Mouse (Mus musculus) cortical plate, adult 2 months (tissue): ENCODE data around the gene Mettl7a3. TPM values are rescaled to one million over a fixed set of nuclear protein-coding genes. Genes with fewer than 3 reads are reported as not detected.

ENCODE experiments used
- H3K27ac ChIP-seq: fragments of 200-500 bp; 2 replicates; pipeline ENCODE4 v1.5.1; 2012; ENCODE audit warnings: low read length, control low read depth, inconsistent platforms; ENCODE audit not compliant: insufficient read depth
- H3K4me1 ChIP-seq: fragments of 200-500 bp; 2 replicates; pipeline ENCODE4 v1.6.1; 2011; ENCODE audit warnings: low read length; ENCODE audit not compliant: control insufficient read depth, insufficient read depth
- H3K4me3 ChIP-seq: fragments of 200-500 bp; 2 replicates; pipeline ENCODE4 v1.5.1; 2011; ENCODE audit warnings: mild to moderate bottlenecking, low read length, control low read depth; ENCODE audit not compliant: insufficient read depth
- CTCF ChIP-seq: fragments of 200-500 bp; IDR thresholded peaks from 2 replicates; pipeline ENCODE4 v1.5.1; 2011; ENCODE audit warnings: mild to moderate bottlenecking, control low read depth, low read length; ENCODE audit not compliant: insufficient read depth; ENCODE audit errors: extremely low read depth
- POLR2A ChIP-seq: fragments of 200-500 bp; IDR thresholded peaks from 2 replicates; pipeline ENCODE4 v1.6.1; 2011; ENCODE audit warnings: mild to moderate bottlenecking, low read length, control low read depth; ENCODE audit not compliant: insufficient read depth; ENCODE audit errors: extremely low read depth
- polyA plus RNA-seq: library from polyadenylated mRNA; depleted of rRNA; stranded (reverse); fragments of >200 nt; gene quantifications from 2 replicates; pipeline ENCODE4 v1.2.3, GENCODE M21; 2012; rRNA removed

Gene Mettl7a3
- polyA plus RNA-seq, 1 experiment, result 0.75 TPM

- Histone ChIP-seq H3K27ac (no peak overlapping the region), H3K4me1 (no peaks in the 10 kb centered on the region), H3K4me3 (no peak overlapping the region)
- no peak for TF ChIP-seq POLR2A
- TF ChIP-seq CTCF, result no peak
Observed at GRCm38 (mm10) chr15:100388224-100388835, 53.6 kb downstream of the Mettl7a3 start.

GRCm38 (mm10) chr15:100388886-100389285 lies 54.2 kb downstream of the Mettl7a3 start:
- no peaks in the 10 kb centered on the region for H3K4me1 ChIP-seq
- TF ChIP-seq POLR2A, result no peak
- no peak for TF ChIP-seq CTCF
- H3K27ac ChIP-seq, result no peak overlapping the region
- no peak overlapping the region for H3K4me3 ChIP-seq

Other genes with a start within 250 kb of the Mettl7a3 start
- 13.4 and 14.3 TPM in 2 replicates for gene Atf1, start 107.1 kb upstream of the Mettl7a3 start, polyA plus RNA-seq
- not detected in 2 replicates for gene Tmprss12, start 54.1 kb upstream of the Mettl7a3 start, polyA plus RNA-seq
- 37.9 and 39.5 TPM in 2 replicates for gene Mettl7a1, start 30.8 kb upstream of the Mettl7a3 start, polyA plus RNA-seq
- not detected in 2 replicates for gene Methig1, start 18.2 kb downstream of the Mettl7a3 start, polyA plus RNA-seq
- not detected in 2 replicates for gene Mettl7a2, start 18.3 kb downstream of the Mettl7a3 start, polyA plus RNA-seq
- gene Higd1c, start 29.6 kb downstream of the Mettl7a3 start, polyA plus RNA-seq, result not detected in 2 replicates
- gene Gm5475, start 87.2 kb downstream of the Mettl7a3 start, polyA plus RNA-seq, result 0.04 TPM in 1 of 2 replicates, not detected in the other
- gene Slc11a2, start 90.1 kb downstream of the Mettl7a3 start, polyA plus RNA-seq, result 47.8 and 51.6 TPM in 2 replicates
- gene Letmd1, start 134.1 kb downstream of the Mettl7a3 start, polyA plus RNA-seq, result 97.9 and 101 TPM in 2 replicates
- gene Csrnp2, start 160.6 kb downstream of the Mettl7a3 start, polyA plus RNA-seq, result 24.4 and 24.7 TPM in 2 replicates
- 20.2 and 22.6 TPM in 2 replicates for gene Tfcp2, start 217.1 kb downstream of the Mettl7a3 start, polyA plus RNA-seq